Mouse (Mus musculus): Measurements from ENCODE around the gene Spata21. TPM values are rescaled to one million over a fixed set of nuclear protein-coding genes. Genes with fewer than 3 reads are reported as not detected.
"Not testable (repeated sequence)": the region's sequence is repeated elsewhere in the genome, so short reads cannot be mapped to it uniquely, and the experiment has no call there.

Gene Spata21
- total RNA-seq, 4 experiments from 2014 or later = not detected

DNA sequence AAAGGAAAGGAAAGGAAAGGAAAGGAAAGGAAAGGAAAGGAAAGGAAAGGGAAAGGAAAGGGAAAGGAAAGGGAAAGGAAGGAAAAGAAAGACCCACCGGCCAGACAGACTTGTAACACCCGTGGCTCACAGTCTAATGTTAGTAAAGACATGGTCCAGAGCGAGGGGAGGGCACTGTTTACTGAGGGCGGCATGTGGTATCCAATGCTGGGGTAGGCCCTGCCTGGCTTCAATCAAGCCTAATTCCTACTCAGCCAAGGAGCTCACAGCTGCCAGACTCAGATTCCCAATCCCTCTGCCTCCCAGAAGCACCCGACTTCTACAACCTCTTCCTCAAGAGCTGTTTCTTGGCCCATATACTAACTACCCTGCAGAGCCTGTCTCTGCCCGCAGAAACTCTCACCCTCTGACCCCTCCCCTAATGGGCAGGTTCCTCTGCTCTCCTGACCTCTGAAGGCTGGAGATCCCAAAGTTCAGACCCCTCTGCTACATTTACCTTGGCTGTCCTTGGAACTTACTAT is 41.1 kb downstream of the Spata21 start:
- DNase-seq (ENCODE audit: low spot score in 2 of 2) = no peak

DNA sequence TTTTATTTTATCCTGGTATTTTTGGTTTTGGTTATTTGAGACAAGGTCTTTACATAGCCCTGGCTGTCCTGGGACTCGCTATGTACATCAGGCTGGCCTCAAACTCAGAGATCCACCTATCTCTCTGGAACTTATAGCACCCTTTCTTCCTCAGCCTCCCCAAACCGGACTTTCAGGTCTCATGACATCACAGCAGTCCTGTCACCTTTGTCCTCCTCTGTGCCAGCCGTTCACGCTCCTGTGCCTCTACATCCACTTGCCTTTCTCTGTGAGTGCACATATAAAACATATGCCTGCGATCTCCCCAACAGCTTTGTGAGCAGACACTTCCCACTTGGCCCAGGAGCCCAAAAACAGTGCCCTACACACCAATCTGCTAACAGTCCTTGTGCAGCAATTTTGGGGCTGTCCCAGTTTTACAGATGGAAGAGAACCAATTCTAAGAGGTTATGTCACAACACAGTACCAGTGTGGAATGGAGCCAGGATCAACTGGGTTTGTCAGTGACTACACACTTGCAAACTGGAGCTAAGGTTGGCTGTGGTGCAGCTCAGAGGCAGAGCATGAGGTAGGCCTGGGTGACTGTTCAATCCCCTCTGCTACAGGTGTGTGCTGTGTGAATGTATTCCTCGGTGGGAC is 42.7 kb downstream of the Spata21 start:
- no peak for DNase-seq (ENCODE audit: low spot score in 2 of 2)

DNA sequence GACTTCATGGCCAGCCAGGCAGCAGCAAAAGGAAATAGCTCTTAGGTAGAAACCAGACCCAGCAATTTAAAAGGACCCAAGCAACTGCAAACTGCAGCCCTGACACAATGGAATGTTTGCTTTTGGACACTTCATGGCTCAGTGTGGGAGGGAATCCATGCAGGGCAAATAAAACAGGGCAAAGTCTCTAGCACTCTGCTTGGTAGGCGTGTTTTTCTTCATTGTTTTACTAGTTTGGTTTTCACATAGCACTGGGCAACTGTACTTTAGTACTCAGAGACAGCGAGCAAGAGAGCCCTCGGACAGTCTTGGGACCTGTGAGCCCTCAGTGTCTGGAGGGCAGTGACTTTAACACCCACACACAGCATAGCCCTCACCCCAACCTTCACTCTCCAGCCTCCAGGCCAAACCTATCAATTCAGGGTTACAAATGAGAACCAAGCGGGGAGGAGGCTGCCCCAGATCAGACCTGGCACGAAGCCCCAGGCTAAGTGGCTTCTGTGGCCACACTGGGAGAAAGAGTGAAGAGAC is 43.5 kb downstream of the Spata21 start:
- no peak for DNase-seq (ENCODE audit: low spot score in 2 of 2)

DNA sequence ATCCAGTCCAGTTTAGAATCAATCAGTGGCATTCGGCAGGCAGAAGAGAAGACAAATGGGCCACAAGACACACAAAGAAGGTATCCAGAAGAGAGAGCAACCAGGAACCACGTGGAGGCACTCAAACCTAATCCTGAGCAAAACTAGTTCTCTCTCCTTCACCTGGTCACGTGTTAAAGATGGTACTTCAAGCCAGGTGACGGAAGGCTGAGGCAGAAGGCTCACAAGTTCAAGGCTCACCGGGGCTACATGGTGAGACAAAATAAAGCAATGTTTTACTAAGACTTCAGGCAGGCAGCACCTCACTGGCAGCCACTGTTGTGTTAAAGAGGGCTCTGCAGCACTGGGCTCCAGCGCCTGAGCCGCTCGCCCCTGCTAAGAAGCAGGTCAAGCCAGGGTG is 44.1 kb downstream of the Spata21 start:
- DNase-seq (ENCODE audit: low spot score in 2 of 2) = no peak

DNA sequence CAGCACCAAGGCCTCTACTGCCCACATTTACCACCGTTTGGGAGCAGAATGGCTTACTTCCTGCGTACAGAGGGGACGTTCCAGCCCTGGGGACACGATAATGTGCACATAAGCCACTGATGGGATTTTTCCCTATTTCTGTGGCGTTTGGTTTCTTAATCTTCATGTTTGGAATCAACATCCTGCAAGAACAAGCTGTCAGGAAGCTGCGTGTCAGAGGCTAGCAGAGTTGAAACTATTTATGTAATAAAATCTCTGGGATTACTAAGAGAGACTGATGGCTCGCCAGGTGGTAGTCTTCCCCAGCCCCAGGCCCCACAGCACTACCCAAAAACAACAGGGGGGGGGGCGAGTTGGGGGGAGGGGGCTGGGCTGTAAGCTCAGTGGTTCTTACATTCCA is 45.1 kb downstream of the Spata21 start:
- no peak for DNase-seq (ENCODE audit: low spot score in 2 of 2)

DNA sequence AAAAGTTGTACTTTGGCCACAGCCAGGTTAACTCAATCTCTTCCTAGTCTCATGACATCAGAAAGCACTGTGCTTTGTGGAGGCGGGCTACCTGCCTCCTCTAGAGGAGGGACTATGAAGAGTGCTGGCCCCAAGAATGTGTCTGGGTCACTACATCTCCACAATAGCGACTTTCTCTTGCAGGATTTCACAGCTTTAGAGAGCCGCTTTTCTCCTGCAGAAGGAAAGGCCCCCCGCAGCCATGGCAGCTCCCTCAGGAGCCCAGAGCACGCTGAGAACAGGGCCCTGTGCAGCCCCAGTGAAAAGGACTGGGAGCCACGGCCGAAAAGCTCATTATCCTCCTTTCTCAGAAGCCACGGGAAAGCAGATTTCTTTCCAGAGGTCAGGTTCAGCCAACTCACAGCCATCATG is 45.9 kb downstream of the Spata21 start:
- no peak for DNase-seq (ENCODE audit: low spot score in 2 of 2)

DNA sequence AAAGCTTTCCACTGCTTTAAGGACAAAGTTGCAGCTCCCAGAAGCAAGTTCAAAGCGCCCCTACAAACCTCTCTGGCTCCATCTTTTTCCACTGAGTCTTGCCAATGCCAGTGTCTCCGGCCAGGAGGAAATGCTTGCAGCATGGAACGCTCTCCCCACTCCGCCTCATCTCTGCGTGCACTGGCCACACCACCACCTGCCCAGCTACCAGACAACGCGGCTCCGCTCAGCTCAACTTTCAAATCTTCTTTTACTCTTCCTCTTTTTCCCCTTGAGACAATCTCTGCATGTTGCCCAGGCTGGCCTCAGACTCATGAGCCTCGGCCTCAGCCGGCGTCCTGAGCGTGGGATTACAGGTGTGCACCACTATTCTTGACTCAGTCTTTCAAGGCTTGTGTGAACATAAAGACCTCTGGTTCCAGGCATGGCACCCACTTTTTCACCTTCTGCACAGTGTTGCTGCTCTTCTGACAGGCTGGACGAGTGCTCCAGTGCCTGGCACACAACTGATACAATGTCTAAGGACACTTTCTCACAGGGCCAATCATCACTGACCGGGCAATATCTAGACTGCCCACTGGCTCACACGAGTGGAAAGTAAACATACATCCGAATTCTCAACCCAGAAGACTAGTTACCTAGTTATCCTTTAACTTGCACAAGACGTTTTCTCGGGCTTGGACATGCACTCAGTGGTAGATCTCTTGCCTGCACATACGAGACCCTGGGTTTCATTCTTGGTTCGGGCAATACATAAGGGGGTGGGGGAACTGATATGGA is 46.8 kb downstream of the Spata21 start:
- peak in 1 of 2 experiments; percentile 61 for DNase-seq (ENCODE audit: low spot score in 2 of 2)

DNA sequence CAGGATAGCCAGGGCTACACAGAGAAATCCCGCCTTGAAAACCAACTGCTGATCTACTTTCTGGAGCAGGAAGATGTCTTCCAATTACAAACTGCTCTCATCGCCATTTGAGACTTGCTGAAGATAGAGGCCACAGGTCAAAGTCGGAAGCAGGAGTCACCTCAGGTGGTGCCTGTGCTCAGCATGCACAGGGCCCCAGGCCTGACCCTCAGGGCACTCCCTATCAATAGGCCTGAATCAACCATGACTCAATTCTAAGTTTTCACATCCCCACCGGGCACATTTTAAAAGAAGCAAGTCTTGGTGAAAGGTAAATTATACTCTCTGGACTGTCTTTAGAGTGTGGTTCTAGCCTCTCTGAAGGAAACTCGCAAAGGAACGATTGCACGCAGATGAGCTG is 48.0 kb downstream of the Spata21 start:
- no peak for DNase-seq (ENCODE audit: low spot score in 2 of 2)

DNA sequence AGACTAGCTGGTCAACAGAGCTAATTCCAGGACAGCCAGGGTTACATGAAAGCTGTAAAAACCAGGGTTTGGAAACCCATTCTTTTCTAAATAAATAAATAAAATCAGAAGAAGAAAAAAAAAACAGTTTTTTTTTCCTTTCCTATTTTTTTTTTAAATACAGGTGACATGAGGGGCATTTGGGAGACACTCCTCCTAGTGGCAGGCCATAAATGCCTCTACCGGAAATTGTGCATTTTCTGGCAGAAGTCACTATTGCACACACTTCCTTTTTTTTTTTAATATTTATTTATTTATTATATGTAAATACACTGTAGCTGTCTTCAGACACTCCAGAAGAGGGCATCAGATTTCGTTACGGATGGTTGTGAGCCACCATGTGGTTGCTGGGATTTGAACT is 49.6 kb downstream of the Spata21 start:
- not testable (repeated sequence) for DNase-seq (ENCODE audit: low spot score in 2 of 2)

DNA sequence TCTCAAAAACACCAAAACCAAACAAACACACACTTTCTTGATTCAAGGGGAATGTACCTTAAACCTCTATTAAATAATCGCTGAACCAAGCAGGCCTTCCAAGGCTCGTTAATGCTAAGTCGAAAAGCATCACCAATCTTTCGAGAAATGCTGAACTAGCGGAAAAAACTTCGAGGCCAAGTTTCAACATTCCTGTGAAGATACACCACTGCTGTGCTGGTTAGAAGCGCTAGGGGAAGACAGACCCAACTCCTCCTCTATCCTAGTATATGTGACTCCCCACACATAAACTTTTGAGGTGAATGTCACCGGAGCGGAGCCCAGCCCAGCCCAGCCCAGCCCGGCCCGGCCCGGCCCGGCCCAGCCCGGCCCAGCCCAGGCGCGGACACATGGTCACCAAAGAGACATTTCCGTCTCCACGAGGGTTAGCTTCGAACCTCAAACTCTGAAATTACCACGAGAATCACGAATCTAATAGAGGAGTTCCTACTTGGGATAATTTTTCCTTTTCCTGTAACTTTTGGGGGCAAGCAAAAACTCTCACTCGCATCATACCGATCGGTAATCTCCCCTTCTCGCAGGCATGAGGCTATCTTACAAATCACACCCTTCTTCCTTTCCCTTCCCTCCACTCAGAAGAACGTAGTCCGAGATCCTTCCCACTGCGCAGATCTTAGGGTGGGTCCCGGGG is 50.4 kb downstream of the Spata21 start:
- DNase-seq (ENCODE audit: low spot score in 2 of 2) = no peak

DNA sequence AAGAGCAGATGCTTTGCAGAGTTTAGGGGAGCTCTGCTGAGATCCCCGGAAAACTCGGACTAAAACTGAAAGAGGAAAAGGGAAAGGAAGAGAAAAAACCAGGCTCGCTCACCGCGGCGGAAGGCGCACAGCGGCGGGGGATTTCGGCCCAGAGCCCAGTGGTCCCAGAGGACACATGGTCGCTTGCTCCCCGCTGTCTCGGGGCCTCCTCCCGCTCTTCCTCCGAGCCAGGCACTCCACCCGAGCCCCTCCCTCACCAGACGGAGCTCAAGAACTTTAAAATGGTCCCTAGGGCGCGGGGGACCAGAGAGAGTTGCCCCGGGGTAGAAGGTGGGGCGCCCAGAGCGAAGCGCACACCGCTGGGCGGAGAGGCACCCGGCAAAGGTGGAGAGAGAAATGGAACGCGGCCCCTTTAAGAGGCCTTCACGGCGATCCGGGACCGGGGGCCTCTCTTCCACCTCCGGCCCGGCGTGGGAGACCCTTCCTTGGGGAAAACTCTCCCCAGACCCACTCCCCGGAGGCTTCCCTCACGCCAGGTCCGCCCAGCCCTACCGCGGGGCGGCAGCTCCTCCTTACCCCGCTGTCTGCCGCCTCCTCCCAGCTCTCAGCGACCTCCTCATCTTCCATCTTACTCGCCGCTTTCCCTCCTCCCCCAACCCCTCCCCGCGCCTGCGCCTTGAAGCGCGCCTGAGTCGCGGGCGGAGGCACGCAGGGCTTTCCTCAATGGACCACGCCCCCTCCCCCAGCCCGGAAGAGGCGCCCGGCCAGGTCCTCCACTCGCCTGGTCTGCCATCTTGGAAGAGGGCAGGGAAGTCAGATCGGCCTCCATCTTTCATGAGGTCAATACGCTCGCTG is 51.2 kb downstream of the Spata21 start, which contains the start of gene Szrd1:
Gene Szrd1 (minus strand): TSS at position 660 of the 855 bp plus-strand sequence.
- peak; percentile 98 to 99 for DNase-seq (ENCODE audit: low spot score in 2 of 2)

DNA sequence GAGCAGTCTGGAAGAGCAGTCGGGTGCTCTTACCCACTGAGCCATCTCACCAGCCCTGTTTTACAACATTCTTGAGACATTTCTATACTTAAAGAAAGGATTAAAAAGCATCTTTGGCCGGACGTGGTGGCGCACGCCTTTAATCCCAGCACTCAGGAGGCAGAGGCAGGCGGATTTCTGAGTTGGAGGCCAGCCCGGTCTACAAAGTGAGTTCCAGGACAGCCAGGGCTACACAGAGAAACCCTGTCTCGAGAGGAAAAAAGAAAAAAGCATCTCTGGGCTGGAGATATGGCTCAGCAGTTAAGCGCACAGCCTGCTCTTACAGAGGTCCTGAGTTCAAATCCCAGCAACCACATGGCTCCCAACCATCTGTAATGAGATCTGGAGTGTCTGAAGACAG is 52.2 kb downstream of the Spata21 start:
- not testable (repeated sequence) for DNase-seq (ENCODE audit: low spot score in 2 of 2)

DNA sequence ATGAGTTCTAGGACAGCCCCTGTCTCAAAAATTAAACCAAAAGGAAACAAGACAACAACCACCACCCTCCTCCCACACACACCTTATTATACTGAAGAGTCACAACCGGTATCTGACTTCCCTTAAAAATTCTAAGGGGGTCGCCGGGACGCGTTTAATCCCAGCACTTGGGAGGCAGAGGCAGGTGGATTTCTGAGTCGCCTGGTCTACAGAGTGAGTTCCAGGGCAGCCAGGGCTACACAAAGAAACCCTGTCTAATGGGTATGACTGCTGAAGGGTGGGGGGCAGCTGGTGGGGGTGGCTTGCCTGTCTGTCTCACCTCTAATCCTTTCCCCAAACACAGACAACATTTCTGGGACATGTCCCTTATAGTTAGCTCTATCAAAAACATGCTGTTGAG is 52.8 kb downstream of the Spata21 start:
- no peak for DNase-seq (ENCODE audit: low spot score in 2 of 2)

DNA sequence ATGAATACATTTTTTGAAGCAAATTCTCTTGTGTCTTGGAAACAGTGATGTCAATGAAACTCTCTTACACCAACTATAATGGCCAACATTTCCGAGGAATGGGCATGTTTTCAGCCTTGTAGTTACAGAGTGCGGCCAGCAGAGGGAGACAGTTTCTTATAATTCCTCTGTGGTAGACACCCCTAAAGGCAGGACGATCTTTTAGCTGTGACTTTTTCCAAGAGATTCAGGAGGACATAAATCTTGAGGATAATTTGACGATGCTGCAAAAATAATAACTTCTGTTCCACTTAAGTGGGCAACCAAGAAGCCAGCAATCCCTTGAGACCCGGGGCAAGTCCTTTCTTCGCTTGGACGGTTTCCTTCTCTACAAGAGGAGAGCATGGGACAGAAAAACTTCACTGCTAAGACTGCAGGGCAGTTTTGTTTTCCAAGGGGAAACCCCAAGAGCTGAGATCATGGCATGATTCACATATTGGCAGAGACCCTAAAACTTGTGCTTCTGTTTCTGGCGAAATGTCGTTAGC is 54.2 kb downstream of the Spata21 start:
- peak; percentile 68 to 75 for DNase-seq (ENCODE audit: low spot score in 2 of 2)

DNA sequence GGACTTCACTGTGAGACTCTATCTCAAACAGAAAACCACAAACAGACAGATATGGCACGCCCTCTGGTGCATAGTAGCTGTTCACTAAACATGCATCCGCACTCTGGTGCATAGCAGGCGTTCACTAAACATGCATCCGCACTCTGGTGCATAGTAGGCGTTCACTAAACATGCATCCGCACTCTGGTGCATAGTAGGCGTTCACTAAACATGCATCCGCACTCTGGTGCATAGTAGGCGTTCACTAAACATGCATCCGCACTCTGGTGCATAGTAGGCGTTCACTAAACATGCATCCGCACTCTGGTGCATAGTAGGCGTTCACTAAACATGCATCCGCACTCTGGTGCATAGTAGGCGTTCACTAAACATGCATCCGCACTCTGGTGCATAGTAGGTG is 57.0 kb downstream of the Spata21 start:
- not testable (repeated sequence) for DNase-seq (ENCODE audit: low spot score in 2 of 2)

DNA sequence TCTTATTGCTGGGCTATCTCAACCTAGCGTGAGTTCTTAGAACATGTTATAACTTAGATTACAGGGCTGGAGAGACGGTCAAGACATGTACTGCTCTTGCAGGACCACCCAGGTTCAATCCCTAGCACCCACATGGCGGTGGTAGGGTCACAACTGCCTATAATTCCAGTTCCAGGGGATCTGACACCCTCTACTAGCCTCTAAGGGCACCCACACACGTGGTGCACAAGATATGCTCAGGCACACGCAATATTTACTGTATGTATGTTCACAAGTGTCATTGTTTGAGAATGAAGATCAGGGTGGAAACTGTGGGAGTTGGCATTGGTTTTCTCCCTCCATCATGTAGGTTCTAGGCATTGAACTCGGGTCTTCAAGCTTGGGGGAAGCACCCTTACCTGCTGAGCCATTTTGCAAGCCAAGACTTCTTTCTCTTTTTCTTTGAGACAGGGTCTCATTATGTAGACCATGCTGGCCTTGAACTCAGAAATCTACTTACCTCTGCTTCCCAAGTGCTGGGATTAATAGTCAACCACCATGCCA is 58.4 kb downstream of the Spata21 start:
- no peak for DNase-seq (ENCODE audit: low spot score in 2 of 2)

DNA sequence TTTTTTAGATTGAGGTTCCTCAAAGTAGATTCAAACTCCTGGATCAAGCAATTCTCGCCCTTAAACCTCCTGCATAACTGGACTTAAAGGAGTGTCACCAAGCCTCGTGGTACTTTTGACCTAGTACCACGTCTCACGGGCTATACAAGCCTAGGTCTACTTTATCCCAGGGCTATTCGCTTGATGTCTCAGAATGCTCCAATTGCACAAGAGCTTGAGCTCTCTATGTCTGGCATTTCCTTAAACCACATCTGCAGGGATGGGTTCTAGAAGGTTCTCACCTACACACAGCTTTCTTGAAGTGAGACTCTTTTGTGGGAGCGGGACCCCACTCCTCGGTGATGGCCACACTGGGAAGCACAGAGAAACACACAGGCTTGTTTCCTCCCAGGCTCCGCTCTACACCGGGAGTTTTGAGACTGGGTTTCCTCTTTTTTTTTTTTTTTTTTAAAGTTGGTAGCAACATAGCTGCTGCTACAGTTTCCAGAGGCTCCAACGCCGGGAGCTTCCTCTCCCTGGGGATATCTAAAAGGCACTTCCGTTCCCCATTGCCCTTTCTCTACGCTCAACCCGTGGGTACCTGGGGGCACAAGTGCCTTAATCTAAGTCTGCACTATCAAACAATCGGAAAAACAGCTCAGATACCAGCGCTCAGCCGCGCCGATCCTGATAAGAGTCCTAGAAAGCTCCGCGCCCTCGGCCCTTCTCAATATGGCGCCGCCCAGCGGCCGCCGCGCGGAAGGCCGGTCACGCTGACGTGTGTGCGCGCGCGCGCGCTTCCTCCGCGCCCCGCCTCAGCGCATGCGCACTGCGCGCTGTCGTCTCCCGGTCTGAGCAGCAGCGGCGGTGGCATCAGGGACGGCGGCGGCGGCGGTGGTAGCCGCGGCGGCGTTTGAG is 59.2 kb downstream of the Spata21 start, which contains the start of gene Fbxo42:
Gene Fbxo42 (plus strand): TSS at position 802 of the 897 bp plus-strand sequence.
- DNase-seq (ENCODE audit: low spot score in 2 of 2) = peak; percentile 88 to 93

DNA sequence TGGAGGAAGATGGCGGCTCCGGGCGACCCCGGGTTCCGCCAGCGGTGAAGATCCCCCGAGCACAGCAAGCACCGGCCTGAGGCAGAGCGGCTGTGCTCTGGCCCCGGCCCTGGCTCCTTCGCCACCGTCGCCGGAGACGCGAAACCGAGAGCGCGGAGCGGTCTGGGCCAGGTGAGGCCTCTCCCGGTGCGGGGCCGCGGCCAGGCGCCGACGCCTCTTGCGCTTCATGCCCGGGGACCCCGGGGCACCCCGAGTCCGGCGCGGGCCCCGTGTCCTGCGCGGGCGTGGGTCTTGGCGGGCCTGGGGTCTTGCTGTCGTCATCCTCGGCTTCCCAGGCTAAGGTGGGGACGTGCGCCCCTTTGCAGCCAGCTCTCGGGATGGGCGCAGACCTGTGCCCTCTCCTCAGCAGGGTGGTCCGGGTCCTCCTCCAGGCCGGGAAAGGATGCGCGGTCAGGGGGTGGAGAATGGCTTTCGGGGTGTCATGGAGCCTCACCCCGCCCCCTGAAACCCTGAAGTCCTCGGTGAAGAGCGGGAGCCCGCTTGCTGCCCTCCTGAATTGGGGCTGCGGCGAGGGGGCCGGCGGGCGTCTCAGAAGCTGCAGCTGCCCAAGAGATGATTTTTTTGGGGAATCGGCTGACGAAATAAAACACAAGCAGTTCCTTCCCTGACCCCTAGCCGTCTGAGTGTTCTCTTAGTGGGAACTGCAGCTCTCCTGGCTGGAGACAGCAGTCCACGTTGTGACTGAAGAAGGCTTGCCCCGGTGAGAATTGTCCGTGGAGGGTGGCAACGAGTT is 60.1 kb downstream of the Spata21 start:
- DNase-seq (ENCODE audit: low spot score in 2 of 2) = no peak
